Mouse (Mus musculus): ENCODE measurements around the gene Gm20605.

GRCm38 (mm10) chr5:137682526-137682925, 53.6 kb downstream of the Gm20605 start:
- TF ChIP-seq EP300 (IDR thresholded peaks at IDR 0.05; ENCODE audit: low read length) (no peak), ZMIZ1 (IDR thresholded peaks at IDR 0.05; ENCODE audit: low read depth, low read length) (no peak)

All from CH12.LX (cell line).